Comparison of ENCODE assay signal across 1 mouse cellular context in the genomic region with DNA sequence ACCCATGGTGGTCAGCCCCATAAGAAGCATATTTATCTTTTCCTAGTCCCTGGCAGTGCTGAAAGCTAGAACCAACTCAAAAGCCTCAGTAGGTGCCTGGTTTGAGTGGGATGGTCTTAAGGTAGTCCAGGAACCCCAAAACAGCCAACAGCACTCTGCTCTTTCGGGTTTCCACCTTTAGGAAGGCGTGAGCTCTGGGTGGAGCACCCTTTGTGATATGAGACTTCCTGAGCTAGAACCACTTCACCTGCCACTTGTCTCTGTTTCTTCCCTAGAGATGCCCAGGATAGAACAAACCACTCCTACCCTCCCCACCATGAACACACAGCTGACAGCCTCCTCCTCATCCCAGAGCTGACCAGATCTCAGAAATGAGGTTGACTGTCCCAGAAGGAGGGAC.
TF ChIP-seq lines count a peak whose summit lies in the region.

No protein-coding gene starts in this region.

TF ChIP-seq in MEL, 35 proteins besides CTCF, POLR2A, EP300 and RAD21 (continued from another document):
- no peak for TF ChIP-seq GABPA (IDR thresholded peaks at IDR 0.05; ENCODE audit: low read depth, low read length)
